Mouse (Mus musculus): ENCODE data around the gene Lrfn3. TPM values are rescaled to one million over a fixed set of nuclear protein-coding genes. Genes with fewer than 3 reads are reported as not detected.

Lrfn3 gene
- polyA plus RNA-seq, 1 experiment from 2014 or later, result 15.2 TPM

- no peak overlapping the region for H3K4me2 ChIP-seq (ENCODE audit: low read length)
- WGBS, result 66% methylated on average over 4 of the region's 4 CpGs
- peaks cover 20% of the 10 kb centered on the region for H3K4me1 ChIP-seq (ENCODE audit: control insufficient read depth, insufficient read depth, low read length)
- peaks cover 8% of the 10 kb centered on the region; the same call in 1 of the 2 replicates for H3K36me3 ChIP-seq (ENCODE audit: control insufficient read depth, insufficient read depth, low read length)
- peaks cover 3% of the 10 kb centered on the region; the same call in 1 of the 2 replicates for H3K27me3 ChIP-seq (ENCODE audit: control insufficient read depth, insufficient read depth, low read depth, low read length)
- H3K9me3 ChIP-seq (replicated peaks; ENCODE audit: control insufficient read depth, low read length, poor library complexity, severe bottlenecking), result no peaks in the 10 kb centered on the region
- H3K4me3 ChIP-seq (ENCODE audit: low read depth, low read length), result no peak overlapping the region
- H3K9ac ChIP-seq (ENCODE audit: low read depth, low read length), result no peak overlapping the region
- H3K27ac ChIP-seq (ENCODE audit: low read length), result no peak overlapping the region
- ATAC-seq, result peak; percentile 19; the same call in 1 of the 2 replicates
These were observed 8.5 kb downstream of the Lrfn3 start for GRCm38 (mm10) chr7:30354059-30354458.

DNA sequence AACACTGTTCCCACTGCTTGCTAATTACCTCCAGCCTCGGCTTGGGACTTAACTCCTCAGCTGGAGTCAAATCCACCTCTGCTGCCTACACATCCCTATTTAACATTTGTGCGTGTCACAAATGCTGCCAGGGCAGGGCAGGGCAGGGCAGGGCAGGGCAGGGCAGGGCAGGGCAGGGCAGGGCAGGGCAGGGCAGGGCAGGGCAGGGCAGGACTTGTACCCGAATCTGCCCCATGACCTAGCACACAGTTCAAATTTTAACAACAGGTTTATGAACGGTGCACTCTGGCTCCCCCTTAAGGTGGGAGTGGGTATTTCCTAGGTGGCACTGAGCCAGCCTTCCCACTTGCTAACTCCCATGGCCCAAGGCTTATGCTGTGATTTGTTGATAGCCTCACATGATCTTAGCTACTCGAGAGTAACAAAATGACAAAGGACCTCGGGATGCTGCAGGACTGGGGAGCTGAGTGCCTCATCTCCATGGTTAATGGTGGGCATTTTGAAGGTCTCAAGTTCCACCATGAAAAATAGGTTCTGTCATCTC is 9.2 kb downstream of the Lrfn3 start:
- Histone ChIP-seq H3K9me3 (replicated peaks; ENCODE audit: control insufficient read depth, low read length, poor library complexity, severe bottlenecking) (no peaks in the 10 kb centered on the region), H3K4me2 (ENCODE audit: low read length) (no peak overlapping the region), H3K4me1 (ENCODE audit: control insufficient read depth, insufficient read depth, low read length) (peaks cover 13% of the 10 kb centered on the region), H3K9ac (ENCODE audit: low read depth, low read length) (no peak overlapping the region), H3K27ac (ENCODE audit: low read length) (no peak overlapping the region), H3K36me3 (ENCODE audit: control insufficient read depth, insufficient read depth, low read length) (peaks cover 8% of the 10 kb centered on the region; the same call in 1 of the 2 replicates), H3K4me3 (ENCODE audit: low read depth, low read length) (no peak overlapping the region), H3K27me3 (ENCODE audit: control insufficient read depth, insufficient read depth, low read depth, low read length) (peaks cover 7% of the 10 kb centered on the region; the same call in 1 of the 2 replicates)
- WGBS, result 21% methylated on average over 6 of the region's 6 CpGs
- ATAC-seq, result no peak

DNA sequence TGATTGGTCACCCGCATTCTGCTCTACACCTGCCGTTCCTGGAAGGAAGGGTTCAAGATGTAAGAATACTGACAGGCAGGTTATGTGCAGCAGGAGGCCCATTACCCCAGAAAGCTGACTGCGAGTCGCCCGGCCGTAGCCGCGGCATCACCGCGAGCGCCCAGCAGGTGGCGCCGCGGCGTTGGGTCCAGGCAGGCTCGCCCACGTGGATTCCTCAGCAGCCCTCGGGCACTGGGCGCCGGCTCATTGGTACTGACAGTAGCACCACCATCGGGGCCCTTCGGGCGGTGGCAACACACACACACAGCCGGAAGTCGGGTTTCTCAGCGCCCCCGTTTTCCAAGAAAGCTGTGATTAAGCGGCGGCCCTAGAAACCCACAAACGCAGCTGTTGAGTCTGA is 14.7 kb downstream of the Lrfn3 start:
- no peaks in the 10 kb centered on the region; the same call in 1 of the 2 replicates for H3K36me3 ChIP-seq (ENCODE audit: control insufficient read depth, insufficient read depth, low read length)
- H3K9ac ChIP-seq (ENCODE audit: low read depth, low read length), result peak overlapping the region; percentile 27; the same call in 1 of the 2 replicates
- no peak overlapping the region for H3K27ac ChIP-seq (ENCODE audit: low read length)
- WGBS, result 2% methylated on average over 30 of the region's 30 CpGs
- H3K4me2 ChIP-seq (ENCODE audit: low read length), result peak overlapping the region; percentile 56
- H3K9me3 ChIP-seq (replicated peaks; ENCODE audit: control insufficient read depth, low read length, poor library complexity, severe bottlenecking), result no peaks in the 10 kb centered on the region
- peaks cover 33% of the 10 kb centered on the region for H3K27me3 ChIP-seq (ENCODE audit: control insufficient read depth, insufficient read depth, low read depth, low read length)
- peak; percentile 70; the same call in 1 of the 2 replicates for ATAC-seq
- H3K4me1 ChIP-seq (ENCODE audit: control insufficient read depth, insufficient read depth, low read length), result no peaks in the 10 kb centered on the region
- H3K4me3 ChIP-seq (ENCODE audit: low read depth, low read length), result peak overlapping the region; percentile 25

DNA sequence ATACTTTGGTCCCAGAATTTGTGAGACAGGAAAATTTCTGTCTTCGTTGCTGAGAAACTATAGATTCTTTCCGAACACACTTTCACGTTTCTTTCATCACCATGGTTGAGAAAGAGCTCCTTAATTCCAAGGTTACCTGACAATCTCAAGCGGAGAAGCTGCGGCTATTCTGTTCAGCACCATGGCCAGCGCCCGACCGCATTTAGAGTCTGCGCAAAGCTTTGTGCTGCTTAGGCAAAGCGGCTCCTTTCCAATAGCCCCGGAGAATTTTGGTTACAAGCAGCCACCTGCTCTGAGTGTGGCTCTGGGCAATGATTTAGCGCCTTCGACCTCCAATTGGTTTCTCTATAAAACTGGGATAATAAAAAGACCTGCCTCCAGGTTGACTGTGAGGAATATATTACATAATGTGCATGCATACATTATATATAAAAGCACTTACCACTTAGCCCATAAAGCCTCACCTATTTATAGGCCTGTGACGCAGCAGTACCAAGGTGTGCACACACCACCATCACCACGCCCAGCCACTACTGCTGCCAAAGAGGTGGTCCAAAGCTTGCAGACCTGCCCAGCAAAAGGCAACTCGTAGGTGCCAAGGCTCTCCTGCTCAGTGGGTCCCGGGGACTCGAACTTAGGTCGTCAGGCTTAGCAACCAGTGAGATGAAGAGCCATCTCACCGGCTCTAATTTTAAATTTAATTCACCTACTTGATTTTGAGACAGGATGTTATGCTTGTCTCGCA is 15.8 kb downstream of the Lrfn3 start:
- no peaks in the 10 kb centered on the region for H3K36me3 ChIP-seq (ENCODE audit: control insufficient read depth, insufficient read depth, low read length)
- no peak overlapping the region for H3K4me2 ChIP-seq (ENCODE audit: low read length)
- H3K4me1 ChIP-seq (ENCODE audit: control insufficient read depth, insufficient read depth, low read length), result no peaks in the 10 kb centered on the region
- no peak overlapping the region for H3K9ac ChIP-seq (ENCODE audit: low read depth, low read length)
- no peak for ATAC-seq
- no peak overlapping the region for H3K27ac ChIP-seq (ENCODE audit: low read length)
- WGBS, result 33% methylated on average over 21 of the region's 21 CpGs
- no peaks in the 10 kb centered on the region for H3K9me3 ChIP-seq (replicated peaks; ENCODE audit: control insufficient read depth, low read length, poor library complexity, severe bottlenecking)
- peaks cover 33% of the 10 kb centered on the region for H3K27me3 ChIP-seq (ENCODE audit: control insufficient read depth, insufficient read depth, low read depth, low read length)
- H3K4me3 ChIP-seq (ENCODE audit: low read depth, low read length), result no peak overlapping the region

- no peak for ATAC-seq
- no peak overlapping the region for H3K9ac ChIP-seq (ENCODE audit: low read depth, low read length)
- no peak overlapping the region for H3K27ac ChIP-seq (ENCODE audit: low read length)
- no peak overlapping the region for H3K4me3 ChIP-seq (ENCODE audit: low read depth, low read length)
- 0 out of 2 replicates have a peak, but pooled peaks cover 5% of the 10 kb centered on the region for H3K4me1 ChIP-seq (ENCODE audit: control insufficient read depth, insufficient read depth, low read length)
- WGBS, result 63% methylated on average over 5 of the region's 5 CpGs
- H3K4me2 ChIP-seq (ENCODE audit: low read length), result no peak overlapping the region
- no peaks in the 10 kb centered on the region for H3K9me3 ChIP-seq (replicated peaks; ENCODE audit: control insufficient read depth, low read length, poor library complexity, severe bottlenecking)
- no peaks in the 10 kb centered on the region for H3K36me3 ChIP-seq (ENCODE audit: control insufficient read depth, insufficient read depth, low read length)
- H3K27me3 ChIP-seq (ENCODE audit: control insufficient read depth, insufficient read depth, low read depth, low read length), result peaks cover 24% of the 10 kb centered on the region
These were observed 23.0 kb downstream of the Lrfn3 start for GRCm38 (mm10) chr7:30339432-30340109.

- peak; percentile 26; the same call in 1 of the 2 replicates for ATAC-seq
- 2% methylated on average over 9 of the region's 9 CpGs for WGBS
- H3K4me2 ChIP-seq (ENCODE audit: low read length), result peak overlapping the region; percentile 27; the same call in 1 of the 2 replicates
- no peaks in the 10 kb centered on the region for H3K9me3 ChIP-seq (replicated peaks; ENCODE audit: control insufficient read depth, low read length, poor library complexity, severe bottlenecking)
- H3K27ac ChIP-seq (ENCODE audit: low read length), result no peak overlapping the region
- peaks cover 17% of the 10 kb centered on the region for H3K27me3 ChIP-seq (ENCODE audit: control insufficient read depth, insufficient read depth, low read depth, low read length)
- 0 out of 2 replicates have a peak overlapping the region, but pooled peaks have one; percentile 33 for H3K9ac ChIP-seq (ENCODE audit: low read depth, low read length)
- H3K4me3 ChIP-seq (ENCODE audit: low read depth, low read length), result no peak overlapping the region
- peaks cover 10% of the 10 kb centered on the region for H3K4me1 ChIP-seq (ENCODE audit: control insufficient read depth, insufficient read depth, low read length)
- no peaks in the 10 kb centered on the region for H3K36me3 ChIP-seq (ENCODE audit: control insufficient read depth, insufficient read depth, low read length)
These were observed 26.2 kb downstream of the Lrfn3 start for GRCm38 (mm10) chr7:30336384-30336783.

GRCm38 (mm10) chr7:30335688-30336087 is 26.9 kb downstream of the Lrfn3 start:
- Histone ChIP-seq H3K27me3 (ENCODE audit: control insufficient read depth, insufficient read depth, low read depth, low read length) (peaks cover 17% of the 10 kb centered on the region), H3K4me1 (ENCODE audit: control insufficient read depth, insufficient read depth, low read length) (peaks cover 12% of the 10 kb centered on the region), H3K36me3 (ENCODE audit: control insufficient read depth, insufficient read depth, low read length) (no peaks in the 10 kb centered on the region), H3K4me2 (ENCODE audit: low read length) (no peak overlapping the region), H3K4me3 (ENCODE audit: low read depth, low read length) (no peak overlapping the region), H3K9ac (ENCODE audit: low read depth, low read length) (no peak overlapping the region), H3K9me3 (replicated peaks; ENCODE audit: control insufficient read depth, low read length, poor library complexity, severe bottlenecking) (no peaks in the 10 kb centered on the region), H3K27ac (ENCODE audit: low read length) (no peak overlapping the region)
- WGBS, result 77% methylated on average over 6 of the region's 6 CpGs
- ATAC-seq, result no peak

GRCm38 (mm10) chr7:30334563-30334962 is 28.0 kb downstream of the Lrfn3 start:
- peaks cover 17% of the 10 kb centered on the region for H3K27me3 ChIP-seq (ENCODE audit: control insufficient read depth, insufficient read depth, low read depth, low read length)
- H3K36me3 ChIP-seq (ENCODE audit: control insufficient read depth, insufficient read depth, low read length), result no peaks in the 10 kb centered on the region
- WGBS, result 66% methylated on average over 5 of the region's 5 CpGs
- no peak overlapping the region for H3K4me3 ChIP-seq (ENCODE audit: low read depth, low read length)
- no peaks in the 10 kb centered on the region for H3K9me3 ChIP-seq (replicated peaks; ENCODE audit: control insufficient read depth, low read length, poor library complexity, severe bottlenecking)
- no peak overlapping the region for H3K9ac ChIP-seq (ENCODE audit: low read depth, low read length)
- no peak overlapping the region for H3K27ac ChIP-seq (ENCODE audit: low read length)
- no peak overlapping the region for H3K4me2 ChIP-seq (ENCODE audit: low read length)
- no peak for ATAC-seq
- H3K4me1 ChIP-seq (ENCODE audit: control insufficient read depth, insufficient read depth, low read length), result peaks cover 12% of the 10 kb centered on the region

DNA sequence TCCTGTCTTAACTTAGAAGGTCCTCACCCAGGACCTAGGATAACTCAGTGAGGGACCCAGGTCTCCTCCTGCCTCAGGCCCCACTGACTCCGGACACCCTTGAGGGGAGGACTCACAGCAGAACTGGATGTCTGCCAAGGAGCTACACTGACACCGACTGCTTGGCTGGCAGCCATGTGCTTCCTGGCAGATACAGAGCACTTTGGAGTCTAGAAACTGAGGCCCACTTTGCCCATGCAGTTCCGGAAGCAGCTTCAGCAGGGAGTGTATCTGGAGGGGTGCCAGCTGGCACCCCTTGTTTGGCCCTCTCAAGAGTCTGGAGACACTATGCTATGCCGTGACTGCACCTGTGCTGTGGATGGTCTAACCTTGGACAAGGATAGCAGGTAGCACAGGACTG is 29.1 kb downstream of the Lrfn3 start:
- Histone ChIP-seq H3K9ac (ENCODE audit: low read depth, low read length) (no peak overlapping the region), H3K9me3 (replicated peaks; ENCODE audit: control insufficient read depth, low read length, poor library complexity, severe bottlenecking) (no peaks in the 10 kb centered on the region), H3K4me2 (ENCODE audit: low read length) (no peak overlapping the region), H3K27ac (ENCODE audit: low read length) (no peak overlapping the region), H3K36me3 (ENCODE audit: control insufficient read depth, insufficient read depth, low read length) (no peaks in the 10 kb centered on the region), H3K27me3 (ENCODE audit: control insufficient read depth, insufficient read depth, low read depth, low read length) (peaks cover 15% of the 10 kb centered on the region), H3K4me1 (ENCODE audit: control insufficient read depth, insufficient read depth, low read length) (peaks cover 12% of the 10 kb centered on the region), H3K4me3 (ENCODE audit: low read depth, low read length) (no peak overlapping the region)
- ATAC-seq, result no peak
- WGBS, result 40% methylated on average over 4 of the region's 4 CpGs
